Mouse (Mus musculus): ENCODE measurements around the gene Hdac7. TPM values are rescaled to one million over a fixed set of nuclear protein-coding genes. Genes with fewer than 3 reads are reported as not detected.

Hdac7 gene
- polyA plus RNA-seq, 1 experiment from 2014 or later: 26.6 TPM

DNA sequence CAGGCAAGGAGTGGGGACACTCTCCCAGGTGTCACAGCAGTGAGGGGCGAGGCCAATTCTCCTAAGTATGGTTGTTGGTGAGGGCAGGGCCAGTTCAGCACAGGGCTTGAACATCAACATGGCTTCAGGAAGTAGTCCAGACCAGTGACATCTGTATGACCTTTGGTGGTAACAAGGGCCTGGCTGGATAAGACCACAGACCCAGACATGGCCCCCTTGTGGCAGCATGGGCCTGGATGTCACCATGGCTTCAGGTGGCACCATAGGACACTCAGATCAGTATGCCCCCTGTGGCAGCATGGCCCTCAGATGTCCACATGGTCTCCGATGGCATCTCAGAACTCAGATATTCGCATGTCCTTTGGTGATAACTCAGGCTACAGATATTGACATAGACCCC lies 8.0 kb upstream of the Hdac7 start:
- H3K4me1 ChIP-seq: peaks cover 7% of the 10 kb centered on the region; the same call in 1 of the 2 replicates
- H3K27ac ChIP-seq (replicated peaks): no peak overlapping the region
- H3K9me3 ChIP-seq: no peaks in the 10 kb centered on the region
- H3K4me3 ChIP-seq: no peak overlapping the region
- H3K36me3 ChIP-seq: no peaks in the 10 kb centered on the region
- no peaks in the 10 kb centered on the region for H3K27me3 ChIP-seq
- 90% methylated on average over 3 of the region's 3 CpGs for WGBS
- ATAC-seq (replicated peaks): no peak
- no peak overlapping the region for H3K4me2 ChIP-seq (replicated peaks)
- H3K9ac ChIP-seq (replicated peaks): no peak overlapping the region

DNA sequence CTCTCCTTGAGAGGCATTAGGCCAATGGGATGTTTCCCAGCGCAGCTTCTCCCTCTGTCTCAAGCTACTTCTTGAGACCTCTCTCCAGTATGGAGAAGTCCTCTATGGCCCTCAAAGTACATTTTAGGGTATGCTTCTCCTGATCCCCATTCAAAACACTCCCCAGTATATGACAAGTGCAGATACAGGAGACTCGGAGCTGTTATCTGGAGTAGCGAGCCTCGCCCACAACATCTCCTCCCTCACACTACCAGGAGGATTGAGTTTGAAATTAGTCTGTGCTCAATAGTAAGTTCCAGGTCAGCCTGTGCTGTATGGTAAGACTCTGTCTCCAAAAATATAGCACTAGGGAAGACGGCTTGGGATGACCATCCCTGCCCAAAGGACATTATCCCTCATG lies 6.7 kb upstream of the Hdac7 start:
- Histone ChIP-seq H3K4me1 (peaks cover 7% of the 10 kb centered on the region; the same call in 1 of the 2 replicates), H3K27ac (replicated peaks) (no peak overlapping the region), H3K9ac (replicated peaks) (no peak overlapping the region), H3K36me3 (no peaks in the 10 kb centered on the region), H3K4me2 (replicated peaks) (no peak overlapping the region), H3K4me3 (no peak overlapping the region), H3K27me3 (no peaks in the 10 kb centered on the region), H3K9me3 (no peaks in the 10 kb centered on the region)
- 89% methylated on average over 5 of the region's 5 CpGs for WGBS
- no peak for ATAC-seq (replicated peaks)

- Histone ChIP-seq H3K9ac (replicated peaks) (no peak overlapping the region), H3K36me3 (no peaks in the 10 kb centered on the region), H3K4me1 (peaks cover 7% of the 10 kb centered on the region; the same call in 1 of the 2 replicates), H3K4me3 (no peak overlapping the region), H3K27me3 (no peaks in the 10 kb centered on the region), H3K4me2 (replicated peaks) (no peak overlapping the region), H3K9me3 (no peaks in the 10 kb centered on the region), H3K27ac (replicated peaks) (no peak overlapping the region)
- WGBS: 13% methylated on average over 2 of the region's 2 CpGs
- ATAC-seq (replicated peaks): no peak
Observed at GRCm38 (mm10) chr15:97850441-97850840, 6.1 kb upstream of the Hdac7 start.

GRCm38 (mm10) chr15:97849116-97849911 lies 5.0 kb upstream of the Hdac7 start:
- Histone ChIP-seq H3K4me3 (peak overlapping the region; percentile 33), H3K4me1 (peaks cover 7% of the 10 kb centered on the region; the same call in 1 of the 2 replicates), H3K4me2 (replicated peaks) (peak overlapping the region; percentile 51), H3K27ac (replicated peaks) (peak overlapping the region; percentile 44), H3K36me3 (no peaks in the 10 kb centered on the region), H3K9ac (replicated peaks) (peak overlapping the region; percentile 14), H3K27me3 (no peaks in the 10 kb centered on the region), H3K9me3 (no peaks in the 10 kb centered on the region)
- ATAC-seq (replicated peaks): peak; percentile 80
- 9% methylated on average over 19 of the region's 19 CpGs for WGBS

- H3K4me1 ChIP-seq: peaks cover 7% of the 10 kb centered on the region; the same call in 1 of the 2 replicates
- no peaks in the 10 kb centered on the region for H3K36me3 ChIP-seq
- no peaks in the 10 kb centered on the region for H3K27me3 ChIP-seq
- H3K4me3 ChIP-seq: no peak overlapping the region
- ATAC-seq (replicated peaks): no peak
- H3K4me2 ChIP-seq (replicated peaks): no peak overlapping the region
- no peak overlapping the region for H3K27ac ChIP-seq (replicated peaks)
- no peak overlapping the region for H3K9ac ChIP-seq (replicated peaks)
- no peaks in the 10 kb centered on the region for H3K9me3 ChIP-seq
- WGBS: 90% methylated on average over 2 of the region's 2 CpGs
Observed at GRCm38 (mm10) chr15:97847866-97848265, 3.6 kb upstream of the Hdac7 start.

DNA sequence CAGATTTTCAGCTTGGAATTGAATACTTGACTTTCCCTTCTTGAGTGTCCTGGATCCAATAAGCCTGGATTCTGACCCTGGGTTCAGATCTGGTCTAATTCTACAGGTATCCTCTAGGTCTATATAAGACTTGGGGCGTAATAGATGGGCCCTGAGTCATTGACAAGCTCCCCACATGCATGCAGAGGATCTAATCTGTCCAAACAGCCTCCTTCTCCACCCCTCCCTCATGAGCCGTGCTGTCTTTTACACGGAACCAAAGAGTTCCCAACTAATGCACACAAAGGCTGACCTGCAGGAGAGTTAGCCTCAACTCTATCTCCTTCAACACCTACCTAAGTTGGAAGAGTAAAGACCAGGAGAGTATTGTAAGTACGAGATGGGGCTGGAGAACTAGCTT lies 3.0 kb upstream of the Hdac7 start:
- Histone ChIP-seq H3K9me3 (no peaks in the 10 kb centered on the region), H3K27me3 (no peaks in the 10 kb centered on the region), H3K27ac (replicated peaks) (no peak overlapping the region), H3K9ac (replicated peaks) (no peak overlapping the region), H3K4me1 (peaks cover 7% of the 10 kb centered on the region; the same call in 1 of the 2 replicates), H3K4me3 (no peak overlapping the region), H3K4me2 (replicated peaks) (no peak overlapping the region), H3K36me3 (no peaks in the 10 kb centered on the region)
- no peak for ATAC-seq (replicated peaks)
- WGBS: 83% methylated on average over 4 of the region's 4 CpGs

DNA sequence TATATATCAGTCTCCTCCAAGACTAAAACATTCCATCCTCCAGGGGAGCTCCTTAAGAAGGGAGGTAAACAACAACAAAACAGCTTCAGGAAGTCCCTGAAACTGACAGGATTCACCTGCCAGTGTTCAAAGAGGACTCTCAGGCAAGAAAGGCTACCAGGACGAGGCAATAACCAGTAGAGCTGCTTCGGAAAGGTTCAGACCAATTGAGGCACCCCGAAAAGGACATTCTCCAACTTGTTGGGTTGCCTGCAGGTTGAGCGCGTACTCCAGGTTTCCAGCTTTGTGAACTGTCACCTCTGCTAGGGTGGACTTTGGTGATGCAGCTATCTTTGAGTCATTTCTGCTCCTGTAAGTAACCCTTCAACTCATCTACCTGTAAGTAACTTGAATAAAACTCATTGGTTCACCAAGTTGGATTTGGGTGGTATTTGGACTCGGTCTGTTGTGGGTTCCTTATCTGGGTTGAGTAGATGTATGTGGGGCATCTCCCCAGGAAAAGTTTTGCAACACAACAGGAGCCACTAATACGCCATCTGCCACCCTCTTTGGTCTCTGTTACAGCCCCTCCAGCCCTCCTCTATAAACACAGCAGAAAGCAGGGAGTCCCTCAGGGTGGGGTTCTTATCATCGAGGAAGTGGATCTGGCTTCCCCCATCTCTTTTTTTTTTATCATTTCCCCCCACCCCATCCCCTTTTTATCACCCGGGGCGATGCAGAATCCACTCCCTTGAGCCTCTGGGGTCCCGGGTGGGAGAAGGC lies 2.0 kb upstream of the Hdac7 start:
- no peak for ATAC-seq (replicated peaks)
- H3K27me3 ChIP-seq: no peaks in the 10 kb centered on the region
- H3K27ac ChIP-seq (replicated peaks): no peak overlapping the region
- no peak overlapping the region for H3K4me3 ChIP-seq
- H3K4me1 ChIP-seq: peaks cover 7% of the 10 kb centered on the region; the same call in 1 of the 2 replicates
- H3K36me3 ChIP-seq: no peaks in the 10 kb centered on the region
- no peaks in the 10 kb centered on the region for H3K9me3 ChIP-seq
- H3K9ac ChIP-seq (replicated peaks): no peak overlapping the region
- 88% methylated on average over 11 of the region's 11 CpGs for WGBS
- H3K4me2 ChIP-seq (replicated peaks): no peak overlapping the region

GRCm38 (mm10) chr15:97843247-97843651 lies 1.1 kb downstream of the Hdac7 start:
- H3K9me3 ChIP-seq: no peaks in the 10 kb centered on the region
- 77% methylated on average over 7 of the region's 7 CpGs for WGBS
- no peak for ATAC-seq (replicated peaks)

DNA sequence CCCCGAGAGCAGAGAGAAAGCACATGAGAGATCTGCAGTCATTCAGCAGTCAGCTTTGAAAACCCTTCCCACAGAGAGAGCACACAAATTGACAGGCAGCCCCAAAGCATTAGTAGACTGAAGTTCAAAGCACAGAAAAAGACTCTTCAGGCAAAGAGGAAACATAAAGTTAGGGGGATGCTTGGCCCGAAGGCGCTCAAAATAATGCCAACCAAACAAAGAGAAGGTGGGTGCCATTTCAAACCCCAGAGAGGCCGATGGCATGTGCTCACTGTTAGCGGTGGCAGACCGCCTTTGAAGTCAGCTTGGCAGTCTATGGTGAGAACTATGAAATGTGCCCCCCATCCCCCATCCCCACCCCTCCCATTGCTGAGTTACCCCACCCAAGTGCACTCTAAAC lies 2.2 kb downstream of the Hdac7 start:
- Histone ChIP-seq H3K4me1 (peaks cover 9% of the 10 kb centered on the region), H3K9me3 (no peaks in the 10 kb centered on the region), H3K27me3 (no peaks in the 10 kb centered on the region), H3K27ac (replicated peaks) (no peak overlapping the region), H3K9ac (replicated peaks) (no peak overlapping the region), H3K4me3 (no peak overlapping the region), H3K36me3 (no peaks in the 10 kb centered on the region), H3K4me2 (replicated peaks) (no peak overlapping the region)
- WGBS: 82% methylated on average over 6 of the region's 6 CpGs
- ATAC-seq (replicated peaks): no peak

More at GRCm38 (mm10) chr15:97843247-97843651, 1.1 kb downstream of the Hdac7 start:
- H3K4me2 ChIP-seq (replicated peaks): no peak overlapping the region
- no peak overlapping the region for H3K9ac ChIP-seq (replicated peaks)
- H3K27me3 ChIP-seq: no peaks in the 10 kb centered on the region
- H3K36me3 ChIP-seq: no peaks in the 10 kb centered on the region
- H3K27ac ChIP-seq (replicated peaks): no peak overlapping the region
- H3K4me1 ChIP-seq: no peaks in the 10 kb centered on the region
- no peak overlapping the region for H3K4me3 ChIP-seq

- no peaks in the 10 kb centered on the region for H3K36me3 ChIP-seq
- H3K9me3 ChIP-seq: no peaks in the 10 kb centered on the region
- no peak overlapping the region for H3K9ac ChIP-seq (replicated peaks)
- WGBS: 95% methylated on average over 6 of the region's 6 CpGs
- H3K4me1 ChIP-seq: peaks cover 13% of the 10 kb centered on the region
- H3K27ac ChIP-seq (replicated peaks): no peak overlapping the region
- no peak overlapping the region for H3K4me2 ChIP-seq (replicated peaks)
- H3K4me3 ChIP-seq: no peak overlapping the region
- no peaks in the 10 kb centered on the region for H3K27me3 ChIP-seq
- no peak for ATAC-seq (replicated peaks)
Observed at GRCm38 (mm10) chr15:97841383-97841782, 2.9 kb downstream of the Hdac7 start.

DNA sequence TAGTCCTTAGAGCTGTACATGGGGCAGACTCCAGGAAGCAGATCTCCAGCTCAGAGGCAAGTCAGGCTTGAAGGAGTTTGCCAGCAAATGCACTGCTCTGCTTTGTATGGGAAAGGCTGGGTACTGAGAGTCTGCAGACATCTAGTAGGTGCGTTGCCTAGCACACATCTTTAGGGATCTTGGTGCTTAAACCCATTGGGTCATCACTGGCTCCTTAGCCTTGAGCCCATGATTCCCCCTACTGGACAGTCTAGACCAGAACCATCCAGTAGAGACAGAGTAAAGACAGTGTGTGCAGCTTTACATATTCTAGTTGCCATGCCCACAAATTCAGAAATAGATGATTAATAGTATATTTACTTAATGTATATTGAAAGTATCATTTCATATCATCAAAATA lies 3.5 kb downstream of the Hdac7 start:
- H3K27me3 ChIP-seq: no peaks in the 10 kb centered on the region
- H3K4me1 ChIP-seq: peaks cover 18% of the 10 kb centered on the region
- no peak overlapping the region for H3K27ac ChIP-seq (replicated peaks)
- no peak overlapping the region for H3K4me2 ChIP-seq (replicated peaks)
- no peaks in the 10 kb centered on the region for H3K9me3 ChIP-seq
- H3K9ac ChIP-seq (replicated peaks): no peak overlapping the region
- no peak overlapping the region for H3K4me3 ChIP-seq
- 89% methylated on average over 1 of the region's 1 CpGs for WGBS
- no peak for ATAC-seq (replicated peaks)
- H3K36me3 ChIP-seq: no peaks in the 10 kb centered on the region

DNA sequence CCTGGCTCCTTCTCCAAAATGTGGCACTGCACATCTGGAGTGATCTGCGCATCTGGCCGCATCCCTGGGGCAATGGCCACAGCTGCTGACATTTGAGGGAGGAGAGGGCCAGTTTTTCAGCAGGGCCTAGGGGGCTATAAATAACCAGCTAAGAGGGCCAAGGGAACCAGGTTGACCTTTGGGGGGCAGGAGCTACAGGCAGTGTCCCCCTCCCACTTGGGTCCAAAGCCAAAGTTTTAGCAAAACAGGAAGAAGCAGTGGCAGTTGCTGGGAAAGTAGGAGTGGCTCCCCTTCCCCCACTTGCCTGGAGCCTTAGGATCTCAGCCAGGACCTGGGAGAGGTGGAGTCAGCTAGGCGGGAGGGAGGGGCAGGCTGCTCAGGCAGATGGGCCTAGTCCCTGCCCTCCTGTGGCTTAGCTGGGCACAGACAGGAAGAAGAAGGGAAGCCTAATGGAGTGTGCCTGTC lies 4.3 kb downstream of the Hdac7 start:
- Histone ChIP-seq H3K27me3 (no peaks in the 10 kb centered on the region), H3K27ac (replicated peaks) (no peak overlapping the region), H3K9ac (replicated peaks) (no peak overlapping the region), H3K4me3 (no peak overlapping the region), H3K36me3 (no peaks in the 10 kb centered on the region), H3K9me3 (no peaks in the 10 kb centered on the region), H3K4me2 (replicated peaks) (no peak overlapping the region), H3K4me1 (peaks cover 18% of the 10 kb centered on the region)
- no peak for ATAC-seq (replicated peaks)
- WGBS: 54% methylated on average over 3 of the region's 3 CpGs

All from forebrain, embryonic 15.5 days (tissue).